Mouse (Mus musculus) ovary, adult 18-20 months (tissue): ENCODE data around the gene Mas1.
"Not testable (repeated sequence)": the region's sequence is repeated elsewhere in the genome, so short reads cannot be mapped to it uniquely, and the experiment has no call there.

Experiments
- DNase-seq: peaks from one replicate; pipeline ENCODE4 v3.0.0; 2022; ENCODE audit warnings: low spot score, mixed read lengths

Gene Mas1

GRCm38 (mm10) chr17:12868043-12868442 is at the start of gene Mas1:
TSS of gene Mas1 (minus strand) at chr17:12868143.
- no peak for DNase-seq

GRCm38 (mm10) chr17:12916588-12917380 is 48.8 kb upstream of the Mas1 start:
- DNase-seq: no peak

- DNase-seq: peak; percentile 99
Observed at GRCm38 (mm10) chr17:12915881-12916583, 48.1 kb upstream of the Mas1 start, which contains the start of gene Mrpl18. TSS of gene Mrpl18 (minus strand) at chr17:12916345.

- DNase-seq: no peak
Observed at GRCm38 (mm10) chr17:12915488-12915880, 47.5 kb upstream of the Mas1 start, which contains the start of gene Tcp1. TSS of gene Tcp1 (plus strand) at chr17:12915701.

- DNase-seq: no peak
Observed at GRCm38 (mm10) chr17:12910391-12910790, 42.4 kb upstream of the Mas1 start.

GRCm38 (mm10) chr17:12909361-12910280 is 41.7 kb upstream of the Mas1 start, which contains the start of gene Pnldc1:
TSS of gene Pnldc1 (minus strand) at chr17:12910230.
- DNase-seq: peak; percentile 10

- no peak for DNase-seq
Observed at GRCm38 (mm10) chr17:12906436-12906835, 38.5 kb upstream of the Mas1 start.

GRCm38 (mm10) chr17:12905810-12906209 is 37.9 kb upstream of the Mas1 start:
- DNase-seq: no peak

GRCm38 (mm10) chr17:12904349-12904748 is 36.4 kb upstream of the Mas1 start:
- DNase-seq: no peak

- no peak for DNase-seq
Observed at GRCm38 (mm10) chr17:12903372-12904333, 35.7 kb upstream of the Mas1 start.

- no peak for DNase-seq
Observed at GRCm38 (mm10) chr17:12902291-12902690, 34.3 kb upstream of the Mas1 start.

GRCm38 (mm10) chr17:12898607-12899006 is 30.7 kb upstream of the Mas1 start:
- DNase-seq: not testable (repeated sequence)

GRCm38 (mm10) chr17:12897674-12898073 is 29.7 kb upstream of the Mas1 start:
- no peak for DNase-seq

- DNase-seq: no peak
Observed at GRCm38 (mm10) chr17:12892033-12892432, 24.1 kb upstream of the Mas1 start.

- no peak for DNase-seq
Observed at GRCm38 (mm10) chr17:12891054-12891453, 23.1 kb upstream of the Mas1 start.

- DNase-seq: no peak
Observed at GRCm38 (mm10) chr17:12887021-12887775, 19.3 kb upstream of the Mas1 start.

GRCm38 (mm10) chr17:12886620-12887019 is 18.7 kb upstream of the Mas1 start:
- DNase-seq: no peak

- no peak for DNase-seq
Observed at GRCm38 (mm10) chr17:12881216-12881615, 13.3 kb upstream of the Mas1 start.

GRCm38 (mm10) chr17:12880178-12880577 is 12.2 kb upstream of the Mas1 start:
- peak; percentile 48 for DNase-seq

GRCm38 (mm10) chr17:12875734-12876133 is 7.8 kb upstream of the Mas1 start, which contains the start of gene Mrgprh:
TSS of gene Mrgprh (plus strand) at chr17:12876034.
- no peak for DNase-seq
